Mouse (Mus musculus): ENCODE data around the gene Vdr.

The Vdr gene

DNA sequence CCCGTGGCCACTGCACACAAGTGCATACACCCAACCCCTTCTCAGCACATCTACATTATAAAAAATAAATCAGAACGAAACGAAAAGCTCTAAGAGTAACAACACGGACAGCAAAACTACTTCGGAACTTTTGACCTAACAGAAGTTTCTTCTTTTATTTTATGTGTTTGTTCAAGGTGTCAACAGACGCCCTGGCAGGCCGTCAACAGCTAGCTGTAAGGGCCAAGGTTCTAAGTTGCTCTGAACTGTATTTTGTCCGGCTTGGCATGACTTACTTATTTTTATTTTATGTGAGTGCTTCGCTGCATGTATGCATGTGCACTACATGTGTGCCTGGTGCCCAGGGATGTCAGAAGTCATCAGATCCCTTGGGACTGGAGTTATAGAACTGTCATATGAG lies 11.4 kb upstream of the Vdr start:
- in situ Hi-C loops (cut with MboI, MseI) = no loop called here

- in situ Hi-C loops (cut with MboI, MseI) = no loop called here
These were observed 9.9 kb upstream of the Vdr start for GRCm38 (mm10) chr15:97920306-97920705.

DNA sequence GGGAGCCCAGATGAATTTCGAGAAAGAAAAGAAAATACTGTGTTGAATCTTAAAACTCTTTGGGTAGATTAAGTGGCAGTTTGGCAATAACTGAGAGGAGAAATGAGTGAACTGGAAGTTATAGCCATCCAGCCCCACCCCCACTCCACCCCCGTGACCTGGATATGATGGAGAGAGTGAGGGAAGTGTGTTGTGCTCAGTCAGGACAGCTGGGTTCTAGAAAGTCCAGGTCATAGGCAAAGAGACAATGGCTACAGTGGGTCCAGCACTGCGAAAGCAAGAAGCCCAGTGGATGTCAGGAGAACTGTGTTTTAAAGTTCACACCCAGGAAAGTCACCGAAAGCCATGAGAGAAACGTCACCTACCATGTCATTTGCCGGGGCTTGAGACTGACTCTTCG lies 8.8 kb upstream of the Vdr start:
- in situ Hi-C loops (cut with MboI, MseI) = loop anchor here in 1 of 2 experiments (5.0 kb wide), 1 partner anchor 702 kb away; no protein-coding TSS in a partner anchor

DNA sequence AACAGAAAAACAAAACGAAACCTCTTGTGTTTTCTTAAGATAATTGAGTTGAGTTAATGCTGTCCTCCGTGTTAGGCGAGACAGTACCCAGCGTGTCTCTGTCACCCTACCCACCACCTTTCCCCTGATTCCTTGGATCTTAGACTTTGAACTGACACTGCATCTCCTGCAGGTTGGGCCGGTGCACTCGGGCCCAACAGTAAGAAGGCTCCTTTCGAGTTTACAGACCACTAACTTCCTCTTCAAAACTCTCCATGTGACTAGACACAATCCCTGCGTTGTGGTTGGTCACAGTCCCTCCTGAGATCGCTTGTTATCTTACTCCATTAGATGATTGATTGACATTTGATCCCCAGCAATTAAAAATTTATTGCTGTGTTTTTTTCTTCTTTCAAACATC lies 7.6 kb upstream of the Vdr start:
- in situ Hi-C loops (cut with MboI, MseI) = loop anchor here in 1 of 2 experiments (5.0 kb wide), 1 partner anchor 701 kb away; no protein-coding TSS in a partner anchor

DNA sequence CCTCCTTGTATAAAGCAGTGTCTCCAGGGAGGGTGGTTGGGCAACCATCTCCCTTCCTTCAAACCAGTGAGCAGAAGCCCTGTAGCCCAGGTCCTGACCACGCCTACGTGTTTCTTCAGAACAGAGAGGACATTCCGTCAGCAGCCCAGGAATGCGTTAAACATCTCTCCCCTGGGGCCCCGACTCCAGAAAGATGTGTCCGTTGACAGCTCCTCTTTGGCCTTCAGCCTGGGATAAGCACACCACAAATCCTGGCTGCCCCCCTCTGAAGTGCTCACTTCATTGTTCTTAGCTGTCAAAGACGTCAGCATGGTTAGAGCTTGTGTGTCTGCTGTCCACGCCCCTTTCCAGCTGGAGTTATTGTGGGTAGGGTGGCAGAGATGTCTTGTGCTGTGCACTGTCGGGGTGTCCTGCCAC lies 3.9 kb upstream of the Vdr start:
- in situ Hi-C loops (cut with MboI, MseI) = no loop called here

DNA sequence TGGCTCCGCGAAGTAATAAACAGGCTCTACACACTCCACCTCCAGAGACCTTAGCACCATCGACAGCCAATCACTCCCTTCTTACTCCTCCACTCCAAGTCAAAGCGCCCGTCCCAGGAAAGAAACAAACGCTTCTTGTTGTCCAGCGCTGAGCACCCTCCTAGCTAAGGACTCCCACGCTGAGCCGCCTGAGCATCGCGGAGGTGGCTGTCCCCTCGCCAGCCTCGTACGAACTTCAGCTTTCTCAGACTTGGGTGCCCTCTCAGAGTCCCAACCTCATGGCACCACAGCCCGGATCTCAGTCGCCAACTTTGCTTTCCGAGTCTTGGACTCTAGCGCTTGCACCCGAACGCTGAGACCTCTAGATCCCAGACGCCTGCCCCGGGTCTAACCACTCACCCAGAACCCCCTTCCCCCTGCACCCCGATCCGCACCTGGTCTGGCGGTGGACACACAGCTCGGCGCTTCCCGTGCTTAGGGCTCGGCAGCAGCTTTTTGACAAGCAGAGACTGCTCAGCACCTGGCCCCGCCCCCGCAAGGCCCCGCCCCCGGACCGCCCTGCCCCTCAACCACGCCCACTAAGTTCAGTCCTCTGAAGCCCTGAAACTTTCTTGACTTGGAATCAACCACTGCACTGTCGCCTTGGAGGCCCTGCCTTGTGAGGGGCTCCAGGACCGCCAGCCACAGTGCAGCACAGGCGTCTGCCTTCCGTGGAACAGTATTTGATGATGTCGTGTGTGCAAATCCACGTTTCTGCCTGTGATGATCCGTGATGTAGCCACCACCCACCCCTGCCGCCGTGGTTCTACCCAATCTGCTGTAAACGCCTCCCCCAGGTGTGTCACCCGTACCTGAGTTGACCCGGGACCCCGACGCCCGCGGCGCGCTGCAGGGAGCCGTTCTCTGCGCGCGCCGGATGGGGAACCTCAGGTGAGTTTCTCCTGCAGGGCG lies 2.4 kb downstream of the Vdr start:
- in situ Hi-C loops (cut with MboI, MseI) = no loop called here

- in situ Hi-C loops (cut with MboI, MseI) = no loop called here
These were observed 3.2 kb downstream of the Vdr start for GRCm38 (mm10) chr15:97907202-97907601.

DNA sequence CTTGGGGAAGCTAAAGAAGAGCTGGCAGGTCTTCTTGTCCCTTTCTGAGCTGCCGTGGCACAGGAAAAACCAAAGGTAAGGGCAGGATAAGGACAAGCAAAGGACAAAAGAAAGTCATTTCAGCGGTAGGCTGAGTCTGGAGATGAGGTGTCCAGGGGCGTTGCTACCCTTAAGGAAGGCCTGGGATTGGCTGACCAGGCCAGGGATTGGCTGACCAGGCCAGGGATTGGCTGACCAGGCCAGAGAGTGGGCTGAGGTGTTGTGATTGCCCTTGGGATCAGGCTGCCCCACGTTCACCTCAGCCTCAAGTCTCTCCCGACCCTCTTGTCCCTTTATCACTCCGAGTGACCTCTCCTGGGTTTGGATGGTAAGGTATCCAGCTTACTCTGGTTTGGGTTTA lies 5.1 kb downstream of the Vdr start:
- in situ Hi-C loops (cut with MboI, MseI) = no loop called here

GRCm38 (mm10) chr15:97904339-97904991 lies 6.0 kb downstream of the Vdr start:
- in situ Hi-C loops (cut with MboI, MseI) = no loop called here

DNA sequence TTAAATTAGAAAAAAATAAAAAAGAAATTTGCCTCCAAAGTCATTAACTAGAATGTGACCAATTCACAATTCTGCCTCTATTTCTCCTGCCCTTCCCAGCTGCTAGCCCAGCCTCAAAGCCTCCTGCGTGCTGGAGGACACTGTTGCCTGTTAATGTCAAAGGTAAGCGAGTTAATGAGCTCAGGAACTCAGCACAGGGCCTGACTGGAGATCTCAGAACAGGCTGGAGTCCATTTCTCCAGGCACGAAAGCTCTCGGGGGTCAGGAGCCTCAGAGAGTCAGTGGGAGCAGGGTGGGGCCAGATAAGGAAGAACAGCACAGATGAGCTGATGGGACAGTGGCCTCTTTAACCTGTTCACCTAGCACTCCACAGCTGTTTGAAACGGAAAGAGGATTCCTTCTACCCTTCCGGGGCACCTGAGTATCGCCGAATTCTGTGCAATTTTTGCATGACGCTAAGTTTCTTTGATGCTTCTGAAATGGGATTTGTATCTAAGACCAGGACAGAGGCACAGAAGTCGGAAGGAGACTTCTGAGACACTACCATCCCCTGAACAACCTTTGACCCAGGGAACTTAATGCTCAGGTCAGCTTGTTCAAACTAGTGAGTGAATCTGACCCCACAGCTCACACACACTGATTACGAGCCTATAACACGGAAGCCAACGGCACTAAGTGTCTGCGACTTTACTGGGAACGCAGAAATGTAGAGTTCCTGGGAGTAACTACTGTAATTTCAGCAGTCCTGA lies 7.0 kb downstream of the Vdr start:
- in situ Hi-C loops (cut with MboI, MseI) = no loop called here

- in situ Hi-C loops (cut with MboI, MseI) = no loop called here
These were observed 9.4 kb downstream of the Vdr start for GRCm38 (mm10) chr15:97900991-97901390.

DNA sequence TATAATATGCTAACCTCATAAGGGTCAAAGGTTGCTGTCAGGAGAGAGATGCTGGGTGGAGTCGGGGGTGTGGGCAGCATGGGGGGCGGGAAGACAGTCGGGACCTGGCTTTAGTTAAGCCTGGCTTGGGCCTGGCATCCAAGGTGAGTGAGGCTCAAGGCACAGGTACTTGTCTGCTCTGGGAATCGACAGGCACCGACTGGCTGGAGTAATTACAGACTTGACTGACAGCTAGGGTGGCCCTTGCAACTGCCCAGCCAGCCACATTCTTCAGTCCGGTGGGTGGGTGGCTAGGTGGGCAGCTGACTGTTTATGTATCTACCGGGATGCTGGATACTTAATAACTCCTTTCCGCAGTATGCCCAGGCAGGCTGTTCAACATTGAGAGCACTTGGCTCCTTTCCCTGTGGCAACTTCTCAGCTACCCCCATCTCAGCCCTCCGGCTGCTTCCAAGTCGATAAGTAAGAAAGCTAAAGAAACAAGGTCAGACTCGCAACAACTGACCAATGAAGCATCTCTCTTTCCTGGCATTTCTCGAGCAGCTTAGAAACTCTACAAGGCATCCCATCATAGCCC lies 10.0 kb downstream of the Vdr start:
- in situ Hi-C loops (cut with MboI, MseI) = no loop called here

GRCm38 (mm10) chr15:97899714-97900113 lies 10.7 kb downstream of the Vdr start:
- in situ Hi-C loops (cut with MboI, MseI) = loop anchor here in 1 of 2 experiments (5.0 kb wide), 1 partner anchor 107 kb away; no protein-coding TSS in a partner anchor

DNA sequence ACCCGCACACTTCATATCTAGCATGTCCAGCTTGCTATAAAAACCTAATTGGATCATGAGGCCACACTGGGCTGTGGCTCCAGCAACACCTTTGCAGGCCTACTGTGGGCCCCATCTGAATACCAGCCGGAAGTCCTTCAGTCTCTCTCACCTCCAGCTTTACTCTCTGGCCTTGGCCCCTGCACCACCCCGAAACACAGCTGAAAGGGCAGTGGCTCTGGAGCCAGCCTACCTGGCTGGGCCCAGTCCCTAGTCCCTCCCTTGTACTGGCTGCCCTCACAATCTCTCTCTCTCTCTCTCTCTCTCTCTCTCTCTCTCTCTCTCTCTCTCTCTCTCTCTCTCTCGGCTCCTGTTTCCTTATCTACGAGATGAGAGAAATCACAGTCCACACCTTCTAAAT lies 11.6 kb downstream of the Vdr start:
- in situ Hi-C loops (cut with MboI, MseI) = loop anchor here in 1 of 2 experiments (5.0 kb wide), 1 partner anchor 106 kb away; no protein-coding TSS in a partner anchor

- in situ Hi-C loops (cut with MboI, MseI) = loop anchor here in 1 of 2 experiments (5.0 kb wide), 1 partner anchor 105 kb away; no protein-coding TSS in a partner anchor
These were observed 13.4 kb downstream of the Vdr start for GRCm38 (mm10) chr15:97896861-97897654.

- in situ Hi-C loops (cut with MboI, MseI) = loop anchor here in 1 of 2 experiments (5.0 kb wide), 1 partner anchor 104 kb away; no protein-coding TSS in a partner anchor
These were observed 14.1 kb downstream of the Vdr start for GRCm38 (mm10) chr15:97896347-97896746.

GRCm38 (mm10) chr15:97895847-97896246 lies 14.6 kb downstream of the Vdr start:
- in situ Hi-C loops (cut with MboI, MseI) = loop anchor here in 1 of 2 experiments (5.0 kb wide), 1 partner anchor 104 kb away; no protein-coding TSS in a partner anchor

DNA sequence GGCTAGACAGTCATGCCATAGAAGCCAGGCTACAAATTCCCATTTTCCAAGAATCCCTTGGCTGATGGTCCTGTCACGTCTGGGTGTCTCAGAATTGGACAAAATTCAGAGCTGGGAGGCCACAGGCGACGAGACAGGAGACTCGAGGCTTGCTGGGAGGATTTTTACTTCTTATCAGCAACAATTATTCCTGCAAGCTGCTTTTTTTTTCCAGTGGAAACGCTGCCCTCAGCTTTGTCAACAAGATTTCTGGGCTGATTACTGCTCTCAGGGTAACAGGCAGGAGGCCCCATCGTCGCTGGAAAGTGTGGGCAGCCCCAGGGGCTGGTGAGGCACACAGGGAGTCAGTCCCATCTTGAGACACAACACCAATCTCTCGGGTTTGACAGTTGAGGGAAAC lies 17.9 kb downstream of the Vdr start:
- in situ Hi-C loops (cut with MboI, MseI) = no loop called here

GRCm38 (mm10) chr15:97890450-97890849 lies 20.0 kb downstream of the Vdr start:
- in situ Hi-C loops (cut with MboI, MseI) = no loop called here

GRCm38 (mm10) chr15:97890017-97890416 lies 20.4 kb downstream of the Vdr start:
- in situ Hi-C loops (cut with MboI, MseI) = no loop called here
